Mouse (Mus musculus) spleen, adult 2 months (tissue): Measurements from ENCODE around the gene Ckb.

Experiments used
- CTCF ChIP-seq: fragments of 200-500 bp; IDR thresholded peaks from 2 replicates; pipeline ENCODE4 v1.5.1; 2011; ENCODE audit warnings: mild to moderate bottlenecking, inconsistent platforms; ENCODE audit not compliant: insufficient read depth, insufficient read length, insufficient replicate concordance; ENCODE audit errors: extremely low read depth
- POLR2A ChIP-seq: fragments of 200-500 bp; IDR thresholded peaks from 2 replicates; pipeline ENCODE4 v1.6.1; 2011; ENCODE audit warnings: low read depth, low read length, inconsistent platforms

DNA sequence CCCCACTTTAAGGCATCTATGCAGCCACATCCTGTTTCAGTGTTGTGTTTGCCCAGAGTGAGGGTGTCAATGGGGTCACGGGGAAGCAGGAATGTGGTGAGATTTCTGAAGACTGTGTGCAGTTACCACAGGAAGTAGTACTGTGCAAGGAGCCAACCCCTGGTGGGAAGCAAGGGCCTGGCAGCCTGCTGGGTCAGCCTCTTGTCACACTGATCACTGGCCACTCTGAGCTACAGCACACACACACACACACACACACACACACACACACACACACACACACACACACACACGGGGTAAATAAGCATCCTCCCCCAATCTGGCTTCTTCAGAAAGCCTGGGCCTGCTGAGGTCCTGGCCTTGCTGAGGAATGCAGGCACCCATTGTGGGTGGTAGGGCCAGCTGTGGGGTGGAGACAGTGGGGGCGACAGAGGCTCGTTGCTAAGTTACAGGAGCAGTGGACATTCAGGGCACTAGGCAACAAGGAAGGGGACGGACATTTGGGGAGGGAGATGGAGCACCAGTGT, 19.3 kb upstream of the Ckb start:
- TF ChIP-seq CTCF, result no peak
- TF ChIP-seq POLR2A, result no peak
